In the genomic region with DNA sequence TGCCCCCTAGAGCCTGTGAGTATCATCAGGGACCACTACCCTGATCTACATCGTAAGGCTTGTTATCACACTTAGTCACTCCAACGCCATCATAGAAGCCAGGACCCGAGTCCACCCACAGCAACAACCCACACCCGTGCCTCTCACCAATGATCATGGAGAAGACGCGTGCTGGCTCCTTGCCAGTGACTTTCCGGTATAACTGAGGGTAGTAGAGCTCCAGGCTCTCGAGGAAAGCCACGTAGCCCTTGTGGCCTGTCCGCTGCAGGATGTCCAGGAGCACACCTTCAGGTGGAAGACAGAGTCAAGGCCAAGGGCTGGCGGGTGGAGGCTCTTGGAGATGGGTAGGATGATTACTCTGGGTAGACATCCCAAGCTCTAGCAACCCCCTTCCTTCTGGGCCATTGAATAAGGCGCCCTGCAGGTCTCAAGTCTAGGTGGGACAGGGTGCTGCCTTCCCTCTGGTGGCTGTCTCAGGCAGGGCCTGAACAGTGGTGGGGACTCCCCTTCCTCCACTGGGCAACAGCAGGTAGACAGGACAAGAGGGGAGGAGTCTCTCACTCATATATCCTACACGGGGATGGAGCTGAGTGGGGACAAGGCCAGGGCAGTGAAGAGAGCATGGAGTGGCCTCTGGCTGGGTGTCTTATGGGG, we compare ENCODE assay signal across 27 mouse cellular contexts. TPM values are rescaled to one million over a fixed set of nuclear protein-coding genes. Genes with fewer than 3 reads are reported as not detected.
DNase-seq lines count a peak whose midpoint lies in the region; ATAC-seq and TF ChIP-seq lines count a peak whose summit lies in the region.
"Had no signal": no experiment of that assay in that cellular context is flagged by ENCODE, and none has a peak within 500 bp of the region (broad histone marks: within the 10 kb centered on the region; RNA-seq: fewer than 3 reads in every experiment).

No protein-coding gene starts in this region.

- WGBS in heart, embryonic 10.5 days = 83% methylated on average over 13 of the region's 13 CpGs
- WGBS in midbrain, postnatal 0 days = 86% methylated on average over 13 of the region's 13 CpGs
- WGBS in midbrain, embryonic 11.5 days = 84% methylated on average over 13 of the region's 13 CpGs

- peaks cover 12% of the 10 kb centered on the region for H3K36me3 ChIP-seq in heart, embryonic 10.5 days
- peaks cover 11% of the 10 kb centered on the region; the same call in 1 of the 2 replicates for H3K36me3 ChIP-seq in midbrain, postnatal 0 days (ENCODE audit: insufficient read depth, low read length)
- H3K36me3 ChIP-seq in midbrain, embryonic 11.5 days (ENCODE audit: control insufficient read depth, insufficient read depth, low read length) = no peaks in the 10 kb centered on the region

- 0 out of 2 replicates have a peak, but pooled peaks have one; percentile 5 for TF ChIP-seq CTCF in layer of hippocampus, adult 2 months (conservative IDR thresholded peaks at IDR 0.05)
- no peak for TF ChIP-seq CTCF in midbrain, postnatal 0 days (IDR thresholded peaks at IDR 0.05)
- TF ChIP-seq CTCF in bone marrow macrophage, adult 2 months (IDR thresholded peaks at IDR 0.05; ENCODE audit: low read depth, low read length) = no peak

- peak; percentile 91 for DNase-seq in heart, adult 11 months
- DNase-seq in heart, embryonic 10.5 days (ENCODE audit: low spot score) = no peak
- DNase-seq in layer of hippocampus, adult 2 months (ENCODE audit: low spot score in 2 of 2) = no peak
- no peak for DNase-seq in layer of hippocampus, adult 18-20 months (ENCODE audit: low spot score in 2 of 2)
- DNase-seq in midbrain, postnatal 0 days (ENCODE audit: low spot score) = no peak
- DNase-seq in midbrain, embryonic 11.5 days (ENCODE audit: low spot score, missing footprints) = no peak
- DNase-seq: adrenal gland, postnatal 36 days; cerebellum, adult 11-12 months; embryo, embryonic 11 days; gastrocnemius, postnatal 25 days; kidney, adult 18-20 months; liver, embryonic 13.5 days; lung, postnatal 4 days; retina, postnatal 1 day; right cerebral cortex, postnatal 25 days; spleen, adult 18-20 months had no signal

- no peak overlapping the region for H3K27ac ChIP-seq in heart, embryonic 10.5 days
- H3K27ac ChIP-seq in layer of hippocampus, adult 2 months = no peak overlapping the region
- H3K27ac ChIP-seq in midbrain, postnatal 0 days (ENCODE audit: low read depth, low read length) = no peak overlapping the region
- H3K27ac ChIP-seq in midbrain, embryonic 11.5 days (ENCODE audit: low read depth, low read length) = no peak overlapping the region
- H3K27ac ChIP-seq in bone marrow macrophage, adult 2 months (ENCODE audit: insufficient read depth, low read depth, low read length) = no peak overlapping the region
- H3K27ac ChIP-seq: embryonic facial prominence, embryonic 13.5 days; forebrain, embryonic 12.5 days; hindbrain, embryonic 10.5 days; kidney, postnatal 0 days; liver, embryonic 13.5 days; neural tube, embryonic 12.5 days had no signal

- H3K4me3 ChIP-seq in heart, embryonic 10.5 days = no peak overlapping the region
- H3K4me3 ChIP-seq in layer of hippocampus, adult 2 months = no peak overlapping the region
- H3K4me3 ChIP-seq in midbrain, postnatal 0 days (ENCODE audit: low read depth, low read length) = no peak overlapping the region
- no peak overlapping the region for H3K4me3 ChIP-seq in midbrain, embryonic 11.5 days (ENCODE audit: low read depth, low read length)
- 0 out of 2 replicates have a peak overlapping the region, but pooled peaks have one; percentile 77 for H3K4me3 ChIP-seq in bone marrow macrophage, adult 2 months (ENCODE audit: insufficient read depth, low read length)
- H3K4me3 ChIP-seq: embryonic facial prominence, embryonic 13.5 days; erythroblast, embryonic 14.5 days; forebrain, embryonic 12.5 days; heart, adult 2 months; hindbrain, embryonic 10.5 days; neural tube, embryonic 12.5 days had no signal

- no peak overlapping the region for H3K4me2 ChIP-seq in midbrain, postnatal 0 days (ENCODE audit: low read depth, low read length, poor library complexity, severe bottlenecking)
- H3K4me2 ChIP-seq in midbrain, embryonic 11.5 days = no peak overlapping the region
- H3K4me2 ChIP-seq: embryonic facial prominence, embryonic 13.5 days; forebrain, embryonic 12.5 days; neural tube, embryonic 12.5 days had no signal

- 0 out of 2 replicates have a peak overlapping the region, but pooled peaks have one; percentile 29 for H3K9ac ChIP-seq in midbrain, postnatal 0 days (replicated peaks; ENCODE audit: low read length, poor library complexity, severe bottlenecking)
- no peak overlapping the region; the same call in 1 of the 2 replicates for H3K9ac ChIP-seq in midbrain, embryonic 11.5 days (ENCODE audit: low read length)
- H3K9ac ChIP-seq: forebrain, embryonic 12.5 days; liver, embryonic 13.5 days; neural tube, embryonic 12.5 days had no signal

- H3K9me3 ChIP-seq in heart, embryonic 10.5 days = no peaks in the 10 kb centered on the region
- no peaks in the 10 kb centered on the region for H3K9me3 ChIP-seq in midbrain, postnatal 0 days (ENCODE audit: low read length)
- H3K9me3 ChIP-seq in midbrain, embryonic 11.5 days (ENCODE audit: control insufficient read depth, low read length) = no peaks in the 10 kb centered on the region
- H3K9me3 ChIP-seq: embryonic facial prominence, embryonic 13.5 days; forebrain, embryonic 12.5 days; G1E; hindbrain, embryonic 10.5 days; liver, embryonic 13.5 days; neural tube, embryonic 12.5 days had no signal

- no peak for TF ChIP-seq POLR2A in bone marrow macrophage, adult 2 months (IDR thresholded peaks at IDR 0.05; ENCODE audit: borderline replicate concordance, low read depth, low read length)

- H3K27me3 ChIP-seq in heart, embryonic 10.5 days (ENCODE audit: insufficient read depth, poor library complexity, severe bottlenecking) = peaks cover 4% of the 10 kb centered on the region
- no peaks in the 10 kb centered on the region for H3K27me3 ChIP-seq in midbrain, postnatal 0 days (ENCODE audit: insufficient read depth, low read length)
- H3K27me3 ChIP-seq in midbrain, embryonic 11.5 days (ENCODE audit: control insufficient read depth, insufficient read depth, low read length) = no peaks in the 10 kb centered on the region
- H3K27me3 ChIP-seq: CH12.LX; embryonic facial prominence, embryonic 13.5 days; forebrain, embryonic 12.5 days; liver, embryonic 13.5 days; neural tube, embryonic 12.5 days; Patski had no signal

- H3K4me1 ChIP-seq in heart, embryonic 10.5 days = peaks cover 15% of the 10 kb centered on the region; the same call in 1 of the 2 replicates
- H3K4me1 ChIP-seq in midbrain, postnatal 0 days (ENCODE audit: insufficient read depth, low read length) = no peaks in the 10 kb centered on the region
- H3K4me1 ChIP-seq in midbrain, embryonic 11.5 days (ENCODE audit: control insufficient read depth, insufficient read depth, low read length) = no peaks in the 10 kb centered on the region
- H3K4me1 ChIP-seq in bone marrow macrophage, adult 2 months (ENCODE audit: control insufficient read depth, insufficient read depth, low read length) = peaks cover 26% of the 10 kb centered on the region
- H3K4me1 ChIP-seq: embryonic facial prominence, embryonic 13.5 days; forebrain, embryonic 12.5 days; neural tube, embryonic 12.5 days had no signal

- no peak for ATAC-seq in midbrain, postnatal 0 days (ENCODE audit: low FRiP score)
- ATAC-seq in midbrain, embryonic 11.5 days (ENCODE audit: low FRiP score) = no peak
- ATAC-seq: Patski had no signal

RNA-seq across cellular contexts. Expression of gene Card9, which starts 1.9 kb away (rescaled TPM):
- polyA plus RNA-seq in heart, embryonic 10.5 days (2016; fragmentation: Nextera tagmentation; extraction: Ambion mirVana) = 0.31 and 0.62 TPM in 2 replicates
- total RNA-seq in layer of hippocampus, adult 2 months (2021) = 1 to 10 TPM; 1.5 to 2.1 TPM
- 1 to 10 TPM; 1.5 to 3.5 TPM for total RNA-seq in layer of hippocampus, adult 18-20 months (2021)
- 7.0 and 11.9 TPM in 2 replicates for total RNA-seq in midbrain, postnatal 0 days (2014; rRNA removed)
- polyA plus RNA-seq in midbrain, postnatal 0 days (2015; fragmentation: Nextera tagmentation; extraction: Ambion mirVana) = 1.4 and 1.6 TPM in 2 replicates
- 0.99 and 1.1 TPM in 2 replicates for polyA plus RNA-seq in midbrain, embryonic 11.5 days (2014; fragmentation: Nextera tagmentation; extraction: Ambion mirVana)
- 72.6 and 76.8 TPM in 2 replicates for polyA plus RNA-seq in bone marrow macrophage, adult 2 months (2012; ENCODE audit: insufficient read depth, insufficient read length, missing spikeins)

RNA-seq across cellular contexts. Expression of gene Dnlz, which starts 6.9 kb away (rescaled TPM):
- polyA plus RNA-seq in heart, embryonic 10.5 days (2016; fragmentation: Nextera tagmentation; extraction: Ambion mirVana) = 32.7 and 34.7 TPM in 2 replicates
- total RNA-seq in layer of hippocampus, adult 2 months (2021) = 10 to 100 TPM; 26.5 to 27.2 TPM
- total RNA-seq in layer of hippocampus, adult 18-20 months (2021) = 10 to 100 TPM; 26.0 to 28.4 TPM
- 27.4 and 34.3 TPM in 2 replicates for total RNA-seq in midbrain, postnatal 0 days (2014; rRNA removed)
- polyA plus RNA-seq in midbrain, postnatal 0 days (2015; fragmentation: Nextera tagmentation; extraction: Ambion mirVana) = 24.1 and 26.0 TPM in 2 replicates
- 29.5 and 35.0 TPM in 2 replicates for polyA plus RNA-seq in midbrain, embryonic 11.5 days (2014; fragmentation: Nextera tagmentation; extraction: Ambion mirVana)
- polyA plus RNA-seq in bone marrow macrophage, adult 2 months (2012; ENCODE audit: insufficient read depth, insufficient read length, missing spikeins) = 11.9 and 12.5 TPM in 2 replicates

RNA-seq across cellular contexts. Expression of gene Snapc4, which starts 21.7 kb away (rescaled TPM):
- polyA plus RNA-seq in heart, embryonic 10.5 days (2016; fragmentation: Nextera tagmentation; extraction: Ambion mirVana) = 27.1 and 31.7 TPM in 2 replicates
- 10 to 100 TPM; 72.5 to 88.9 TPM for total RNA-seq in layer of hippocampus, adult 2 months (2021)
- total RNA-seq in layer of hippocampus, adult 18-20 months (2021) = 10 to 100 TPM; 58.8 to 64.6 TPM
- total RNA-seq in midbrain, postnatal 0 days (2014; rRNA removed) = 44.7 and 66.4 TPM in 2 replicates
- polyA plus RNA-seq in midbrain, postnatal 0 days (2015; fragmentation: Nextera tagmentation; extraction: Ambion mirVana) = 27.8 and 29.1 TPM in 2 replicates
- polyA plus RNA-seq in midbrain, embryonic 11.5 days (2014; fragmentation: Nextera tagmentation; extraction: Ambion mirVana) = 22.3 and 22.5 TPM in 2 replicates
- 16.3 and 18.3 TPM in 2 replicates for polyA plus RNA-seq in bone marrow macrophage, adult 2 months (2012; ENCODE audit: insufficient read depth, insufficient read length, missing spikeins)

RNA-seq across cellular contexts. Expression of gene Entr1, which starts 30.3 kb away (rescaled TPM):
- polyA plus RNA-seq in heart, embryonic 10.5 days (2016; fragmentation: Nextera tagmentation; extraction: Ambion mirVana) = 94.7 and 113 TPM in 2 replicates
- total RNA-seq in layer of hippocampus, adult 2 months (2021) = 100 to 1,000 TPM; 159 to 168 TPM
- total RNA-seq in layer of hippocampus, adult 18-20 months (2021) = 100 to 1,000 TPM; 140 to 141 TPM
- total RNA-seq in midbrain, postnatal 0 days (2014; rRNA removed) = 157 and 162 TPM in 2 replicates
- polyA plus RNA-seq in midbrain, postnatal 0 days (2015; fragmentation: Nextera tagmentation; extraction: Ambion mirVana) = 144 and 156 TPM in 2 replicates
- polyA plus RNA-seq in midbrain, embryonic 11.5 days (2014; fragmentation: Nextera tagmentation; extraction: Ambion mirVana) = 115 and 119 TPM in 2 replicates
- 61.5 and 70.4 TPM in 2 replicates for polyA plus RNA-seq in bone marrow macrophage, adult 2 months (2012; ENCODE audit: insufficient read depth, insufficient read length, missing spikeins)

RNA-seq across cellular contexts. Expression of gene Pmpca, which starts 30.3 kb away (rescaled TPM):
- polyA plus RNA-seq in heart, embryonic 10.5 days (2016; fragmentation: Nextera tagmentation; extraction: Ambion mirVana) = 153 and 171 TPM in 2 replicates
- total RNA-seq in layer of hippocampus, adult 2 months (2021) = 100 to 1,000 TPM in 1 of 2 experiments, 10 to 100 TPM in 1; 89.2 to 100 TPM
- total RNA-seq in layer of hippocampus, adult 18-20 months (2021) = 10 to 100 TPM; 83.4 to 91.8 TPM
- 64.8 and 71.1 TPM in 2 replicates for total RNA-seq in midbrain, postnatal 0 days (2014; rRNA removed)
- polyA plus RNA-seq in midbrain, postnatal 0 days (2015; fragmentation: Nextera tagmentation; extraction: Ambion mirVana) = 85.1 and 91.9 TPM in 2 replicates
- polyA plus RNA-seq in midbrain, embryonic 11.5 days (2014; fragmentation: Nextera tagmentation; extraction: Ambion mirVana) = 110 and 118 TPM in 2 replicates
- polyA plus RNA-seq in bone marrow macrophage, adult 2 months (2012; ENCODE audit: insufficient read depth, insufficient read length, missing spikeins) = 38.5 and 51.6 TPM in 2 replicates

Comparison
In these comparisons a context has a peak if more than half of its experiments do, and no peak if none do; other contexts are left out.
1. RNA of gene Card9, which starts 1.9 kb away (polyA plus RNA-seq): 72.6 to 76.8 TPM in bone marrow macrophage, adult 2 months; 1.4 to 1.6 TPM in midbrain, postnatal 0 days, 0.99 to 1.1 TPM in midbrain, embryonic 11.5 days and 0.31 to 0.62 TPM in heart, embryonic 10.5 days; every median in the first group is over 10 times any median in the second.